Mouse (Mus musculus) testis, postnatal 10 days (tissue): ENCODE measurements around the gene Khsrp.
"Not testable (repeated sequence)": the region's sequence is repeated elsewhere in the genome, so short reads cannot be mapped to it uniquely, and the experiment has no call there.

ENCODE experiments used
- DNase-seq: peaks from one replicate; pipeline ENCODE4 v3.0.0; 2021; ENCODE audit warnings: low spot score

Khsrp gene

DNA sequence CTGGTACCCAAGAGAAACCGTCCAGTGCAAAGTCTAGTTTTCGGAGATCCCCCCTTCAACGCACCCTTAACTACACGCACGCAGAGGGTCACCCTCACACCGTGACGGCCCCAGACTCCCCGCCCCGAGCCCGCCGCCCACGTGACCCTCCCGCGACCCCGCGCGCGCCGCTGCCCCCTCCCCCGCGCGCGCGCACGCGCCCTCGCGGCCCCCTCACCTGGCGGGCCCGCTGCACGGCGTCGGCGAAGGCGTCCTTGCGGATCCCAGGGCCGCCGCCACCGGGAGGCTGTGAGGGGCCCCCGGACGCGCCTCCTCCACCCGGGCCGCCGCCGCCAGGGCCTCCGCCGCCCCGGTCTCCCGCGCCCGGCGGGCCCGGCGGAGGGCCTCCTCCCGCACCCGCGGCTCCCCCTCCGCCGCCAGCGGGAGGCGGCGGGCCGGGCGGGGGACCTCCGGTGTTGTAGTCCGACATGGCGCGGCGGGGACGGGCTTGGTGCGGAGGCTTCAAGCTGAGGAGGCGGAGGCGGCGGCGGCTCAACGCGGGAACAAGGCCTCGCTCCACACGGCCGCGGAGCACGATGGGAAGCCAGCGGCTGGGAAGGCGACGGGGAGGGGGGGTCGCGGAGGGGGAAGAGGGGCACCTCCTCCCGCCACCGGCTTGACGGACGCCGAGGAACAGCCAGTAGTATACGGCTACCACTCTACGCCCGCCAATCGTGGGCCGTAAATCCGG lies at the start of gene Khsrp:
Gene Khsrp (minus strand): TSS at position 592 of the 730 bp plus-strand sequence.
- DNase-seq, result peak; percentile 96

DNA sequence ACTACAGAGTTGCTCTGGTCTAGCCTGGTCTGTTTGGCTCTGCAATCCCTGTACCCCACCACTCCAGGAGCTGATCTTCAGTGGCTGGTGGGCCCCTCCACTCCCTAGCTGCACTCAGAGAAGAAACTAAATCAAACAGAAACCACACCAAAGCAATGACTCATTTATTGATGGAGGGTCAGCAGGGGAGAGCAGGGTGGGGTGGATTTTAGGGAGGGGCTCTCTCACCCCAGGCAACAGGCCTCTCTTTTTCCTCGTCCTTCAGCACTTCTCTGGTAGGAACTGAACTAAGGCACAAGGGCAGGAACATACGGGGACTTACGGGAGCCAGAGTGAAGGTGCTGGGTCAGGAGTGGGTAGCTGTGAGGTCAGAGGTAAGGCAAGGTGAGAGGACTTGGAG lies 48.6 kb upstream of the Khsrp start:
- DNase-seq, result no peak

DNA sequence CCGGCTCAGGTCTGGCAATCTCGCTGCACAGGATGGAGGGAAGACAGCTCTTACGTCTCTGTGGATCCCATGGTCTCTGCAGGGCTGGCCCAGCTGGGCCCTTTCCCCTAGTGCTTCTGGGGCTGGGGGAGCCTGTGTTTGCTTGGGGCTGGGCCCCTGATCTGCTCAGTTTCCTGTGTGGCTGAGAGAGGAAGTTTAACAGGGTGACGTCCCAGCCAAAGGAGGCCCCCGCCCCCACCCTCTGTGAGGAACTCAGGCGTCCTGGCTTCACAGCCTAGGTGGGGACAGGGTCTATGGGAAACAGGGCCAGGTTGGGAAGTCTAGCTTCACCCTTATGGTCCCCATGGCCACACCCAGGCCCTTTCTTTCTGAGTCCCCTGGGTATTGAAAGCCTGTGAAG lies 47.0 kb upstream of the Khsrp start, which contains the start of gene Dennd1c:
Gene Dennd1c (minus strand): TSS at position 179 of the 400 bp plus-strand sequence.
- no peak for DNase-seq

DNA sequence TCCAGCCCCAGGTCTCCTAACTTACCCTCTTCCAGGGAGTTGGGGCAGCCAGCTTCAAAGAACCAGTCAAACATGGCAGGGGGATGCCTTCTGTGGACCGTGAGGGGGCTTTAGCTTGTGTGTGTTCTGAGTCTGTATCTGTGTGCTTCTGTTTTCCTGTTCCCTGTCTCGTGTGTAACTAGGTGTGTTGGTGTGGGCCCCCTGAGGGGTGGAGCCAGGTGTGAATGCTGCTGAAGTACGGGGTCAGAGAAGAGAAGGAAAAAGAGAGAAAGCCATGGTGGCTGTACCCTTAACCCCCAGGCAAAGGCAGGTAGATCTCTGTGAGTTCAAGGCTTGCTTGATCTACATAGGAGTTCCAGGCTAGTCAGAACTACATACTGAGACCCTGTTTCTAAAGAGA lies 45.6 kb upstream of the Khsrp start:
- no peak for DNase-seq

DNA sequence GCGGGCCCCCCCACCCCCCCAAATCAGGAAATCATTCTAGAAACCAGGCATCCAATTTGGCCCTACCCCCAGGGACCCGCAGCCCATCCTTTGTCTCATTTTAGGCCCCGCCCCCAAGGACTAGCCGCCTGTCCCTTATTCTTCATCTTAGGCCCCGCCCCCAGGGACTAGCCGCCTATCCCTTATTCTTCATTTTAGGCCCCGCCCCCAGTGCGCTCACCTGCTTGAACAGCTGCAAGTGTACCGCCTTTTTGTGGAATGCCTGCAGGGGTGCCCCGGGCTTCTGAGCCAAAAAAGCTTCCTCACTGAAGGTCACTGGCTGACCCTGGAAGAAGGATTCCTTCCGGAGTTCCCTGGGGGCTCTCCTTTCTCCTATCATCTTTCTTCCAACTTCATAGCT lies 39.4 kb upstream of the Khsrp start:
- DNase-seq, result peak; percentile 62

DNA sequence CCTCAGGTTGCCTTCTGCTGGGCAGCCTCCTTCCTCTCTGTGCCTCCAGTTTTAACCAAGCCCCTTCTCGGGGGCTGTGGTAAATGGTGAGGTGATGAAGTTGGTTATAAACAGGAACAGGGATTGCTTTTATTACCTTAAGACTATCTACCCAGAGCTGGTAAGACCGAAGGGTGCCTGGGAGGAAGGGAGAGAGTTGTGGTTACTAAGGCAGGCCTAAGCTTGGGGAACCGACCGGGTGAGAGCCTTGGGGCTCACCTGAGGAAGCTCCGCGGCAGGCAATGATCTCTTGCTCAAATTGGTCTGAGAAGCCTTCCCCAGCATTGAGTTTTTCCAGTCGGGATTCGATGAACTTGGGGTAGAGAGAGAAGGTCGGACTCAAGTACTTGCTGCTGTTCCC lies 39.0 kb upstream of the Khsrp start:
- DNase-seq, result no peak

DNA sequence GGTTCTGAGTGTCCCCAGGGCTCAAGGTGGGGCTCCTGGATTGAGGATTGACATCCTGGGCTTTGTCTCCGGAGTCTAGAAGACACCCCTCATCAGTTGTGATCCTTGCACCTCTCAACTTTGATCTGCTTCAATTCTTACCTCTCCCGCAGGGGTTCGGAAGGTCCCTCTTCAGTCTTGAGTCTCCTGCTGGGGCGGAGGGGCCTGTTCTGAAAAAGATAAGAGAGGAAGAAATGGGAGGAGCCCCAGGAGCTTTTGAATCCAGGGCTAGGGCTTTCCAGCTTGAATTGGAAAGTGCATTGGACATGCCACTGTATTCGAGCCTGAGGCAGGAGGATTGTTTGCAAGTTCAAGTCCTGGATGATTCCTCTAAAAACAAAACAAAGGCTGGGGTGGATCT lies 35.6 kb upstream of the Khsrp start:
- DNase-seq, result no peak

DNA sequence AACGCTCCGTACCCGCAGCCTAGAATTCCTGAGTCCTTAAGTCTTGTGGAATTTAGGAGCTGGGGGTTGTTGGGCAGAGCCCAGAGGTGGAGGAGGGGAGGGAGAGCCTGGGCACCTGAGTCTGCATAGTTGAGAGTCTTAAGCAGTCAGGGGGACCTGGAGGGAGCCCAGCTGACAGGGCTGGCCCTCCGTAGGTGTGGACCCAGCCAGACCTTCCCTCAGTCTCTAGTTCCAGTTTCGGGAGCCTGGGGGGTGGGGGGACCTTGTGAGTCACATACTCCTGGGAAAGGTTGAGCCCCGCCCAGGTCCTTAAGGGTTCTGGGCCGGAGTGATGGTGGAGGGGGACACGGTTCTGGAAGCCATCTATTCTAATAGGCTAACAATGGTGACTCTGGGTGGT lies 31.7 kb upstream of the Khsrp start:
- DNase-seq, result no peak

DNA sequence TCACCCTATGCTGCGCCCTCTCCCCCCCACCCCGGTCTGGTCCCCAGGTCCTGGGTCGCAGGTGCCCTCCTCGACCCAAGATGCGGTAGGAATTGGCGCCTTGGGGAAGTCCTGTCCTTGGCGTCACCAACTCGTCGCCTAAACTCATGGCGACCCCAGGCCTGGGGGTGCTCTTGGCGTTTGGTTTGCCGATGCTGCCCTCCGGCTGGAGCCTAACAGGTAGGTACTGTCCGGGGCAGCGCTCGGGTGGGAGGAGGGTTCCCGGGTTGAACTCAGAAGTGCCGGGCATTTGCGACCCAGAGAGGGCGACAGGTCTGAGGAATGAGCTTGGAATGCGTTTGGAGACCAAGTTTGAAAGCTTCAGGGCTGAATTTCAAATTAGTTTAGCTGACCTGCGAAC lies 31.2 kb upstream of the Khsrp start:
- DNase-seq, result no peak

DNA sequence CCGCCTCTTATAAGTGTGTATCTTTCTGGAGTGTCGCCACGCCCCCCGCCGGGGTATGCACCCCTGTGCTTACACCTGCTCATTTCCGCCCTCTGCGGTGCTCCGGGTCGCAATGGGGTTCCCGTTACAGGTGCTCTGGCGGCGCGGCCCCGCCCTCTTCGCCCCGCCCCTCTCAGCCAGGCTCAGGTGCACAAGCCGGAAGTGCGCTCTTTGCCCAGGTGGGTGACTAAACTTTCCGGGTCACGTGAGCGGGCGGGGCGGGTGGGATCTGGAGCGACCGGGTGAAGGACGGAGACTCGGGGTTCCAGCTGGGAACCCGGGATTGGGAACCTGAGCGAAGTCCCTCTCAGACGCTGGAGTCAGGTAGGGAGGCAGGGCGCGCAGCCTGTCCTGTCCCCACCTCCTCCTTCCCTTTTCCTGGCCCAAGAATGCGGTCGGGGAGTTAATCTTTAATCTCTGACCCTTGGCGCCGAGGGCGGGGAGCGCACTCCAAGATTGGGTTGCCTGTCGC lies 30.7 kb upstream of the Khsrp start:
- peak; percentile 64 for DNase-seq

DNA sequence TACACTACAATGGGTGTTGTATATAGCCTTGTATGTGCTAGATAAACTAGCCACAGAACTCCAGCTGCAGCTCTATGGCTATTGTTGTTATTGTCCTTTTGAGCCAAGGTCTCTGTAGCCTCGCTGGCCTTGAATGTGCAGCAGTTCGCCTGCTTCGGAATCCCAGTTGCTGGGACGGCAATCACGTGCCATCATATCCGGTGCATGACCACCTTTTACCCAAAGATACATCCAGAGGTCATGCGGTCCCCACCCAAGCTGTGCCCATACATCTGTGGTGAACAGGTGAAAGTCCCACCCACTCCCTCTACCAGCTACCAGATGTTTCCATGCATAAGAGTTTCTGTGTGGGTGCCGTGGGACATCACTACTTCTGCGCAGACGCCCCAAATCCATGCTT lies 29.7 kb upstream of the Khsrp start:
- no peak for DNase-seq

DNA sequence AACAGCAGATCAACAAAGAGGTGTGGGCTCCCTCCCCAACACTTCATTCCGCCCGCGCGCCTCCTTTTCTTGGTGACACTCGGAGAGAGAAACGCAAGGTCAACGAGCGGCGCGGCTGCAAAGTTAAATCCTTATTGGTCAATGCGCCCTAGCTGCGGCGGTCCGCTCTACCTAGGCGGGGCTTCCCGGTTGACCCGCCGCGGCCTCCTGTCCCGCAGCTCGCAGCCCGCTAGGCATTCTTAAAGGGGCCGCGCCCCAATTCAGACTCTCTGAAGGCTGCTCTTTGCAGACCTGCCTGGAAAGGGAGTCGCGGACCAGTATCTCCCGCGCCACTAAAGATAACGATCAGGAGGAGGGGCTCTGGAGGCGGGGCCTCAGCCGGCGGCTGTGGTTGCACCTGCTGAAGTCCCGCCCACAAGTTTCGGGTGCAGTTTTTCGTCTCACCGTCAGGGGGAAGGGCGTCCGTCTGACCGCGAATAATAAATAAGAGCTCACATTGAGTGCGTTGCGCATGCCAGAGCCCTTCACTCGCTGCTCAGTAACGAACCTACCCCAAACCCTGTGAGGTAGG lies 29.0 kb upstream of the Khsrp start:
- peak; percentile 95 for DNase-seq

DNA sequence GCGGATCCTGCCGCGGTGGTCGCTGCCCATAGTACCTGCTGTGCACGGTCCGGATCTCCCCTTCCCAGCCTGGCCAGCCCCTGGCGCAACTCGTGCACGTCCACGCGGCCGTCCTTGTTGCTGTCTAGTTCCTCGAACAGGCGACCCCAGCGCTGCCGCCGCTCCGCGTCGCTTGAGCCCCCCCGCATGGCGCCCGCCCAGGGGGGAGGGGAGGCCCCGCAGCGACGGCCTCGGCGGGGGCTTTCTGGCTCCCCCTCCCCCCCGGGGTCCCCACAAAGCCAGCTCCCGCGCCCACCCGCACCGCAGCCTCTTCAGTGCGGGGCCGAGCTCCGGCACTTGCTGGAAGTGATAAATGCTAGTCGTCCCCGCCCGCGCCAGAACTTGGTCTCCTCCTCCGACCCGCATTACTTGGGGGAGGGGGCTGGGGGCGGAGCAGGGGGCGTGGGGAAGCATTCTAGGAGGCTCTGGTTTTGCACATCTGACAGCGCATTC lies 28.2 kb upstream of the Khsrp start, which contains the start of gene Slc25a23:
Gene Slc25a23 (minus strand): TSS at position 378 of the 492 bp plus-strand sequence.
- peak; percentile 86 for DNase-seq

DNA sequence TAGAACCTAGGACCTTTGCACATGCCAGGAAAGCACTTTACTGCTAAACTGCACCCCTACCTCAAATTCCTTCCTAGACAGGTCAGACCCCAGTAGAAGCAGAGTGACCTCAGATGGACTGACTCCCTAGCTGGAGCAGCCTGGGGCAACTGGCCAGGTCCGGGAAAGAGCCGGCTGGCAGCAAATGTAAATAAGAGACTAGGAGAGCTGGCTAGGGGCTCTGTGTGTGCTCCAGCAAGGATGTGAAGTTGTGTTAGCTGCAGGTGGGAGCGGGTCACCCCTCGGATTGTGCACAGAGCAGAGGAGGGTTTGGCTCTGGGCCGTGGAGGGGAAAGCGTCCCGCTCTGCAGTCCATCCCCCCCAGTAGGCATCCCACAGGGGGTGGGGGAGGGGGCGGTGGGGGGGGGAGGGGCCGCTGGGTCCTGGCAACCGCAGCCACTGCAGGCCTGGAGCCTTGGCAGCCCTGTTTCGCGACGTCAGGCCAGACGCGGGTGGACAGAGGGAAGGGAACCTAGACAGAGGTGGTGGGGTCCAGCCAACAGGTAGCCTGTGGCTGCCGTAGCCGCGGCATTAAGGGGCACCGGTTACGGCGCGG lies 27.7 kb upstream of the Khsrp start, which contains the start of gene Crb3:
Gene Crb3 (plus strand): TSS at position 215 of the 595 bp plus-strand sequence.
- DNase-seq, result peak; percentile 63

DNA sequence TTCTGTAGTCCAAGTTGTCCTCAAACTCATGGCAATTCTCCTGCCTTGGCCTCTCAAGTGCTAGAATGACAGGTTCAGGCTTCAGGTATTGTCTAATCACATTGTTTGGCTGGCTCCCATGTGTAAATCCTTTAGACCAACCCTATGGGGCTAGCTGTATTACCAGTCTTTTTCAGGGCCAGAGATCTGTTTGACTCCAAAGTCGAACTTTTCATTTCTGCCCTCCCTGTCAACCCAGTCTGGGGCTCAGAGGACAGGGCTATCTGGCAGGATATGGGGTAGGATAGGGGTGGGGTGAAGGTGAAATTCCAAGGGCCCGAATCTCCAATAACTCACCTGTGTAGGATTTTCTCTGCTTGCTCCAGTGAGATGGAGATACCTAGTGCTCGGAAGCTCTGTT lies 24.9 kb upstream of the Khsrp start:
- DNase-seq, result no peak

DNA sequence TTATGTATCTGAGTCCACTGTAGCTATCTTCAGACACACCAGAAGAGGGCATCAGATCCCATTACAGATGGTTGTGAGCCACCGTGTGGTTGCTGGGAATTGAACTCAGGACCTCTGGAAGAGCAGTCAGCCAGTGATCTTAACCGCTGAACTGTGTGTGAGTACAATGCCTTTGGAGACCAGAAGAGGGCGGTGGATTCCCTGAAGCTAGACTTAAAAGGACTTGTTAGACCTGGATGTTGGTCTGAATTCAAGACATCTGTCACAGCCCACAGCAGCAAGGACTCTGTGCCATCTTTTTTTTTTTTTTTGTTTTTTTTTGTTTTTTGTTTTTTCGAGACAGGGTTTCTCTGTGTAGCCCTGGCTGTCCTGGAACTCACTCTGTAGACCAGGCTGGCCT lies 20.4 kb upstream of the Khsrp start:
- DNase-seq, result not testable (repeated sequence)

DNA sequence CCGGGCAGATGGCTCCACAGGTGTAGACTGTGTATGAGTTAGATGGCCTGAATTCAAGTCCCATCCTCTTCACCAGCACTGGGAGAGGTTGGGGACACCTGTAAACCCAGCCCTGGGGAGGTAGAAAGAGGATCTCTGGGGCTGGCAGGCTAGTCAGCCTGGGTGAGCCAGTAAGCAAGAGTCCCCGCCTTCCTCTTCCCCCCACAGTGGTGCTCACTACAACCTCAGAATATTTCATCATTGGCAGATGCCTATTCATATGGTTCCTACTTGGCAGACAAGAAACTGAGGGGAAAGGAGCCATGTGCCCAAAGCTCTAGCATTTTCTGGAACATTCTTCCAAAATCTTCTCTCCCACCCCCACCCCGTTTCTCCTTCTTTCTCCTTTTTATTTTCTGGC lies 17.5 kb upstream of the Khsrp start:
- DNase-seq, result no peak

DNA sequence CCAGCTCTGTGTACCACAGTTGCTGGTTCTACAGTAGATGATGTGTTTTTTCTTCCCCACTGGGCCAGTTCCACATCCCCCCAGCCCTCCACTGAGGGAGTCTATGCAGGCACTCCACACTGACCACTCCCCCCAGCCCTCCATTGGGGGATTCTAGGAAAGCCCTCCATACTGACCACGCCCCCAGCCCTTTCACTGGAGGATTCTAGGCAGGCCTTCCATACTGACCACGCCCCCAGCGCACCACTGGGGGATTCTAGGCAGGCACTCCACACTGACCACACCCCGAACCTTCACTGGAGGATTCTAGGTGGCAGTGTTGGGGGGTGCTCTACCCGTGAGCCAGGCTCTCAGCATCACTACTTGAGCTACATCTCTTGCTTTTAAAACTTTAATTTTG lies 16.1 kb upstream of the Khsrp start:
- peak; percentile 73 for DNase-seq

DNA sequence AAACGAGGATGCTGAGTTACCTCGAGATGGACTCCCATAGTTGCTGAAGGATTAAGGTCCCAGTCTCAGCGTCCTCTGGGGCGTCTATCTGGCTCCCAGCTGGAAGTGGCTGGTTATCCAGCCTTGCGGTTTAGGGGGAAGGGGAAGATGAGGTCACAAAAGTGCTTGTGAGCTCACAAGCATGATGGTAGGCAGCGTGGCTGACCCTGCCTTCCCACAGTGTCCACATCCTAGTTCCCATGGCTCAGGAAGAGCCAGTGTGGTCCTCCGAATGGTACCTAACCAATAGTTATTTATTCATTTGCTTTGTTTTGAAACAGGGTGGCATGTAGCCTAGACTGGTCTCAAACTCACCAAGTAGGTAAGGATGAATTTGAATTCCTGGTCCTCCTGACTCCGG lies 10.2 kb upstream of the Khsrp start, which contains the start of gene Slc25a41:
Gene Slc25a41 (minus strand): TSS at position 101 of the 400 bp plus-strand sequence.
- no peak for DNase-seq

DNA sequence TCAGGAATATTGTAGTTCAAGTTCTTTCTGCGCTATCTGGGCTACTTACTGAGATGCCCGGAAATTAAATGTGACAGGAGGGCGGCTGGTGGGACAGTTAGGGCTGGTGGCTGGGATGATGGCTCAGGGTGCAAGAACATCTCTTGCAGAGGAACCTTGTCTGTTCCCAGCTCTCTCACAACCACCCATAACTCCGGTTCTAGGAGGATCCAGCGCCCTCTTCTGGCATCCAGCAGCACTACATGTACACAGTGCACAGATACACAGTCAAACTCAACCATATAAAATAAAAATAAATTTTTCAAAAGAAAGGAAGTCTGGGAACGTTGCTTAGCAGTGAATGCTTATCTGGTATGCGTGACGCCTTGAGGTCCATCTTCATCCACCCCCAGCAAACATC lies 7.7 kb upstream of the Khsrp start:
- DNase-seq, result no peak

DNA sequence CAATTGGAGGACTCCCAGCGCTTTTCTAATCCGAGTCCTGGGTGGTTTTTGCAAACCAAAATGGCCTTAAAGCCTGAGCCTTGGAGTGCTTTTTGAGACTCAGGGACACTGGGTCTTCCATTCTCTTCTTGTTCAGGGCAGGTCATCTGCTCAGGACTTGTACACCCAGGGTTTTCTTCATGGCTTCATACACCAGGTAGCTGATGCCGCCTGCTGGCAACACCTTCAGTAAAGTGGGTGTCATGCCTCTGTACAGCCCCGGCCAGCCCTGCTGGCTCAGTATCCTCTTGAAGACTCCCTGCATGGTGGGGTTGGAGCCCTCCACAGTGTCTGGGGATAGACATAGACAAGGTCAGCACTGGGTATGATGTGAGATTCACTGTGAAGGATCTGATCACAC lies 1.5 kb upstream of the Khsrp start:
- DNase-seq, result no peak

DNA sequence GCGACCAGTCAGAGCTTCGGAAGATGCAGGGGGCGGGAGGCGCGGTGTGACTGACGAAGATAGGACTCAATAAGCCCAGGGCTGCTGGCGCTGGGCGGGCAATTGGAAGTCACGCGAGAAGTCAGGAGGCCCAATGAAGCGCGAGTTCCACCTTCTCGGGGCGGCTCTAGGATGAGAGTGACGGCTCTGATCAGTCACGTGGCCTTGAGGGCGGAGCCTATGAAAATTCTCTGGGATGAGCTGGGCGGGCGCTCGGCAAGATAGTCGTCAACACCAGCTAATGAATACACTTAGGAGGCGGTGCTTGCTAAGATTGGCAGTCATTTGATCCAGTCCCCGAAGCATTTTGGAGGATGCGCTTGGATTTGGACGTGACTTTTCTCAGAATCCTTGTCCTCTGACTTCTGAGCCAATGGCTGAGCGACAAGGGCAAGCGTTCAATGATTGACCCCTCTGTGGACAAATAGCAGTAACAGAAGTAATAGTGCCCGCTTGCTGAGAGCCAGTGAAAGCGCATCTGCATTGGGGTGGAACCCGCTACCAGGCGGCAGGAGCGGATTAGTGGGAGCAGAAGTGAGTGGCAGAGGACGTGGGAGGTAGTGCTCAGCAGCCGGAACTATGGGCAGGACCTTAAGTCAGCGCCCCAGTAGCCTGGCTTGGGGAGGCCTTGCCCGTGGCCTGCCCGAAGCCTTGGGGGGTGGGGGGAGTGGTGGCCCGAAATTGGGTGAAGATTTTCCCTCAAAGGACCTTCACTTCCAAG lies 519 bp upstream of the Khsrp start:
- peak; percentile 99 for DNase-seq
